Mouse (Mus musculus): ENCODE data around the gene Creg1. TPM values are rescaled to one million over a fixed set of nuclear protein-coding genes. Genes with fewer than 3 reads are reported as not detected.

Gene Creg1
- polyA plus RNA-seq, 1 experiment, result 27.0 TPM

DNA sequence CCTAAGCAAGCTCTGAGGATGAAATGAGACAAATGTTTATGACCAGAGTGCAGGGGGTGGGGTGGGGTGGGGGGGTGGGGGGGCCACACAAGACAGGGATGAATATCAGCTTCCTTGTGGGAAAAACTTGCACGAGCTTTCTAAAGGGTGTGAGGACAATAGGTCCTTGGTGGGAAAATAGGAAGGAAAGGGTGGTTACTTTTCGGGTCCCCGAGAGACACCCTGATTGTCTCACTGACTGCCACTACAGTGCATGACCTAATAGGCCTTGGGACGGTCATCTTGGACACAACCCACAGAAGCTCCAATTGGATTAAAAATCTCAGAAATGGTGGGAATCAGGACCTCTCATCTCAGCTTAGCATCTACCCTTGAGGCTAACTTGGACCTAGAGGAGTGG lies 55.6 kb downstream of the Creg1 start:
- H3K36me3 ChIP-seq (ENCODE audit: control insufficient read depth, insufficient read depth, low read length, poor library complexity, severe bottlenecking), result no peaks in the 10 kb centered on the region
- no peak overlapping the region for H3K4me3 ChIP-seq (ENCODE audit: low read depth, low read length)
- no peaks in the 10 kb centered on the region for H3K4me1 ChIP-seq (ENCODE audit: control insufficient read depth, insufficient read depth, low read length)
- no peak overlapping the region for H3K9ac ChIP-seq (ENCODE audit: low read depth, poor library complexity, severe bottlenecking)
- TF ChIP-seq EP300 (IDR thresholded peaks at IDR 0.05; ENCODE audit: insufficient read depth, low read depth, low read length), result no peak
- no peak for TF ChIP-seq CTCF (IDR thresholded peaks at IDR 0.05; ENCODE audit: low read depth, low read length)
- TF ChIP-seq POLR2A (IDR thresholded peaks at IDR 0.05; ENCODE audit: insufficient read depth, low read length), result no peak
- H3K27me3 ChIP-seq (ENCODE audit: control insufficient read depth, insufficient read depth, low read length, poor library complexity, severe bottlenecking), result no peaks in the 10 kb centered on the region
- H3K27ac ChIP-seq (ENCODE audit: insufficient read depth, low read length), result no peak overlapping the region
- H3K9me3 ChIP-seq (replicated peaks; ENCODE audit: control insufficient read depth, insufficient read depth, low read length, poor library complexity, severe bottlenecking), result no peaks in the 10 kb centered on the region

DNA sequence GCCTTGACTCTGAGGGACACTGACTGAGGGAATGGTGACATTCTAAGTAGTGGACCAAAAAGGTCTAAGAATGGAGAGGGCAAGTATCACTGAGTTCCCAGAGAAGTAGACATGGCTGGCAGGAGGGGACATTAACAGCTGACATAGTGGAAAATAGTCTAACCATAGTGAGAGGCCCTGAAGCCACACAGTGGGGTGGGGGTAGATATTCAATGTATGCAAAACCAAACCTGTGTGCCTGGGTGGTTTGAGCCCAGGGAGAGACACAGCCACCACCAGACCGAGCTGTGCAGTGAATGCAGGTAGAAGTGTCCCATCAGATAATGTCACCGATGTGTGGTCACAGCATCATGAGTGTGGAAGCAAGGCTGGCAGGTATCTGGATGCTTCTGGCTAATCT lies 58.5 kb downstream of the Creg1 start:
- H3K4me3 ChIP-seq (ENCODE audit: low read depth, low read length), result no peak overlapping the region
- H3K27me3 ChIP-seq (ENCODE audit: control insufficient read depth, insufficient read depth, low read length, poor library complexity, severe bottlenecking), result no peaks in the 10 kb centered on the region
- TF ChIP-seq CTCF (IDR thresholded peaks at IDR 0.05; ENCODE audit: low read depth, low read length) (no peak), EP300 (IDR thresholded peaks at IDR 0.05; ENCODE audit: insufficient read depth, low read depth, low read length) (no peak), POLR2A (IDR thresholded peaks at IDR 0.05; ENCODE audit: insufficient read depth, low read length) (no peak)
- no peak overlapping the region for H3K9ac ChIP-seq (ENCODE audit: low read depth, poor library complexity, severe bottlenecking)
- H3K9me3 ChIP-seq (replicated peaks; ENCODE audit: control insufficient read depth, insufficient read depth, low read length, poor library complexity, severe bottlenecking), result no peaks in the 10 kb centered on the region
- H3K36me3 ChIP-seq (ENCODE audit: control insufficient read depth, insufficient read depth, low read length, poor library complexity, severe bottlenecking), result no peaks in the 10 kb centered on the region
- H3K27ac ChIP-seq (ENCODE audit: insufficient read depth, low read length), result no peak overlapping the region
- H3K4me1 ChIP-seq (ENCODE audit: control insufficient read depth, insufficient read depth, low read length), result no peaks in the 10 kb centered on the region

Other genes with a start within 250 kb of the Creg1 start
- 119 and 122 TPM in 2 replicates for gene Mpzl1, start 129.2 kb upstream of the Creg1 start, polyA plus RNA-seq (2011; ENCODE audit: insufficient read depth, insufficient read length, low read depth, missing spikeins)
- 2.0 and 2.7 TPM in 2 replicates for gene Rcsd1, start 54.0 kb upstream of the Creg1 start, polyA plus RNA-seq (2011; ENCODE audit: insufficient read depth, insufficient read length, low read depth, missing spikeins)
- not detected in 2 replicates for gene Cd247, start 24.9 kb downstream of the Creg1 start, polyA plus RNA-seq (2011; ENCODE audit: insufficient read depth, insufficient read length, low read depth, missing spikeins)
- 47.7 and 48.4 TPM in 2 replicates for gene Pou2f1, start 238.9 kb downstream of the Creg1 start, polyA plus RNA-seq (2011; ENCODE audit: insufficient read depth, insufficient read length, low read depth, missing spikeins)

All from ES-Bruce4 (cell line).